Mouse (Mus musculus) left cerebral cortex, adult 2 months (tissue): Measurements from ENCODE around the gene Nfkbie. TPM values are rescaled to one million over a fixed set of nuclear protein-coding genes. Genes with fewer than 3 reads are reported as not detected.

Experiments
- DNase-seq, 2 experiments: peaks; one replicate each; pipeline ENCODE4 v3.0.0; 2021 to 2022; ENCODE audit warnings: low spot score in 2 of 2, mixed read lengths in 1 of 2; ENCODE audit errors: extremely low spot score in 1 of 2
- H3K27ac ChIP-seq: fragments of 200-600 bp; 2 replicates; pipeline ENCODE4 v1.8.1; 2022
- H3K4me3 ChIP-seq: fragments of 200-600 bp; 2 replicates; pipeline ENCODE4 v1.8.1; 2022
- CTCF ChIP-seq: fragments of 200-600 bp; IDR thresholded peaks from 2 replicates; pipeline ENCODE4 v1.8.1; 2022; ENCODE audit warnings: antibody characterized with exemption, mild to moderate bottlenecking, moderate library complexity
- intact Hi-C: fragments of 180-260 bp; cut with DNase I; formaldehyde crosslinking; loops from one replicate; pipeline ENCODE4 v1.15.1; 2025
- long read RNA-seq, 2 experiments: library from polyadenylated mRNA; stranded (forward); transcript quantifications; one replicate each; pipeline ENCODE4 v2.0.0; 2021; ENCODE audit warnings: borderline mapping rate in 2 of 2
- total RNA-seq, 2 experiments: library from RNA; stranded (reverse); gene quantifications; 2 replicates each; pipeline ENCODE4 v1.2.3; 2021

The Nfkbie gene
- total RNA-seq = 1 to 10 TPM; 2.3 to 2.4 TPM
- long read RNA-seq, experiment 1, transcript Nfkbie-201 (6 exons, 2,435 nt) = major isoform, 6 of 6 reads
- long read RNA-seq, experiment 1, partial matches to known transcripts = 0 of 6 reads
- long read RNA-seq, experiment 1, other reads (novel, unspliced or antisense) = 0 of 6 reads
- long read RNA-seq, experiment 2, transcript Nfkbie-201 (6 exons, 2,435 nt) = major isoform, 6 of 6 reads
- long read RNA-seq, experiment 2, partial matches to known transcripts = 0 of 6 reads
- long read RNA-seq, experiment 2, other reads (novel, unspliced or antisense) = 0 of 6 reads

DNA sequence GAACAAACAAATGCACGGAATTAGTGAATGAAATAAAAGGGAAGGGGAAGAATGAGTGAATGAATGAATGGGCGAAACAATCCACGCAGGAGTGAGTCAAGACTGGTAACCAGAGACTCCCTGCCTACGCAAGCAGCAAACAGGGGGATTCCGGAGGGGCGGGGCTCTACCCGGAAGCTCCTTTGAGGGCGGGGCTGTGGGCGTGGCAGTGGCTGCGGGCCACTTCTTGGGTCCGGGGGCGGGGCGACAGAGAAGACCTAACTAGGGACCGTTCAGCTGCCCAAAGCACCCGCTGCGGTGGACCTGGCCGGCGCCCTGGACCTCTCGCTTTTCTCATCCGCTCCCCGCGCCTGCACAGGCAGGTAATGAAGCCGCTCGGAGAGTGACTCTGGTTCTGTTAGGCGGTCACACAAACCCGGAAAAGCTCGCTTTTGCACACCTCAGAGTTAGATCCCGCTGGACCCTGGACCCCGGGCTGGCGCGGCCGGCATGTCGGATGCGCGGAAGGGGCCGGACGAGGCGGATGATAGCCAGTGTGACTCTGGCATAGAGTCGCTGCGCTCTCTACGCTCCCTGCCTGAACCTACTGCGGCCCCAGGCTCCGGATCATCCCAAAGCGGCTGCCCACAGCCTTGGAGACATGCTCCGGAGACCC, at the start of gene Nfkbie:
Gene Nfkbie (plus strand): TSS at position 252 of the 655 bp plus-strand sequence.
- DNase-seq = peak; percentile 88 to 91
- no peak for TF ChIP-seq CTCF
- intact Hi-C loops = no loop called here
- peak within 1 kb of the TSS; percentile 71 for H3K4me3 ChIP-seq
- H3K27ac ChIP-seq = peak within 1 kb of the TSS; percentile 42; the same call in 1 of the 2 replicates

DNA sequence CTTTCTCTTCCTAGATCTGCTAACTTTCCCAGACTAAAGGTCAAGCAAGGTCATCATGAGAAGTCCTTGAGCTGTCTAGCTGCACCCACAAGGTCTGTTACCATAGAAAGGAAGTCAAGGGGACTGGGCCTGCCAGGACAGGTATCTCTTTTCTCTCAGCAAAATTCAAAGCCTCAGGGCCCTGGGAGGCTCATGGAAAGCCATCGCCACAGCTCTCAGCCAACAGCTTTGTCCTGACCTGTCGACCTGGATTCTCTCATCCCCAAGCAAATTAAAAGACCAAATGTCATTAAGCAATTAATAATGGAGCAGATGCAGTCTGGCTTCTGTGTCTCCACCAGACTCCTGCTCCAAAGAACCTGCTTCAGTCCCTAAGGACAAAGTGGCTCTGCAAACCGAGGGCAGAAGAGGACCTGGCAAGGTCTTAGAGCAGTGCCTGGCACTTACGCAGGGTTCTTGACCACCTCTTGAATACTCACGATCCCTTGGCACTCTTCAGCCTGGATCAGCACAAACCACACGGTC, 49.5 kb upstream of the Nfkbie start:
- no peak overlapping the region for H3K4me3 ChIP-seq
- intact Hi-C loops = loop anchor here (2.0 kb wide), 1 partner anchor 27 kb away; no protein-coding TSS in a partner anchor

DNA sequence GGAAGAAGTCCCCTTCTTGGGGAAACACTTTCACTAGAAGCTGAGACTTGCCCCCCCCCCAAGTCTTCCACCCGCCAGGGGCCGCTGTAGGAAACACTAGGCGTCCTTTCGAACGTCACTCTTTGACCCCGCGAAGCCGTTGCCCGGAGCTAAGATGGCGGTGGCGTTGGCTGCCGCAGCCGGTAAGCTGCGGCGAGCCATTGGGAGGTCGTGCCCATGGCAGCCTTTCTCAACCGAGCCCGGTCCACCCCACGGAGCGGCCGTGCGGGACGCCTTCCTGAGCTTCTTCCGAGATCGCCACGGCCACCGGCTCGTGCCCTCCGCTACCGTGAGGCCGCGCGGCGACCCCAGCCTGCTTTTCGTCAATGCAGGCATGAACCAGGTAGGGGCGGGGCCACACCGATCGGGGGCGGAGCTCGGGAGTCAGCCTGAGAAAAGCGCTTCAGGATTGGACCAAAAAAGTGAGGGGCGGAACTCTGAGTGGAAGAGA, 48.8 kb upstream of the Nfkbie start, which contains the start of gene Aars2:
Gene Aars2 (plus strand): TSS at position 142 of the 490 bp plus-strand sequence.
- peak within 1 kb of the TSS; percentile 99 for H3K27ac ChIP-seq
- peak; percentile 80 for TF ChIP-seq CTCF
- peak; percentile 90 to 91 for DNase-seq
- H3K4me3 ChIP-seq = peak within 1 kb of the TSS; percentile 67
- intact Hi-C loops = loop anchor here (2.0 kb wide), 1 partner anchor 28 kb away; no protein-coding TSS in a partner anchor

More for the DNA sequence above, 49.5 kb upstream of the Nfkbie start:
- no peak overlapping the region; the same call in 1 of the 2 replicates for H3K27ac ChIP-seq
- TF ChIP-seq CTCF = no peak
- no peak for DNase-seq

DNA sequence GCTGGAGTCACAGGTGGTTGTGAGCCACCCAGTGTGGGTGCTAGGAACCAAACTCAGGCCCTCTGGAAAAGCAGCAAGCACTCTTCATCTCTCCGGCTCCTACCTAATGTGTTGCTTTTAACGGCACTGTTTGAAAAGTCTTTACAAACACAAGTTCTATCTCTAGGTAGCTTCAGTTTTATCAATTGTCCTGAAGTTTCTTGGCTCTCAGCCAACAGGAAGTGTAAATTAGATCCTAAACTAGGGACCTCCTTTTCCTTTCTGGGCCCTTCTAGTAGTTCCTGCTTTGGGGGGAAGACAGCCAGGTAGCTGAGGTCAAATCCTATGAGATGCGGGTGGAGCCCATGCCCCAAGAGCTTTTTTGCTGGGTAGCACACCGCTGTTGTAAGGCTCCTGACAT, 44.6 kb upstream of the Nfkbie start:
- intact Hi-C loops = no loop called here
- Histone ChIP-seq H3K4me3 (no peak overlapping the region), H3K27ac (no peak overlapping the region)
- DNase-seq = no peak
- no peak for TF ChIP-seq CTCF

DNA sequence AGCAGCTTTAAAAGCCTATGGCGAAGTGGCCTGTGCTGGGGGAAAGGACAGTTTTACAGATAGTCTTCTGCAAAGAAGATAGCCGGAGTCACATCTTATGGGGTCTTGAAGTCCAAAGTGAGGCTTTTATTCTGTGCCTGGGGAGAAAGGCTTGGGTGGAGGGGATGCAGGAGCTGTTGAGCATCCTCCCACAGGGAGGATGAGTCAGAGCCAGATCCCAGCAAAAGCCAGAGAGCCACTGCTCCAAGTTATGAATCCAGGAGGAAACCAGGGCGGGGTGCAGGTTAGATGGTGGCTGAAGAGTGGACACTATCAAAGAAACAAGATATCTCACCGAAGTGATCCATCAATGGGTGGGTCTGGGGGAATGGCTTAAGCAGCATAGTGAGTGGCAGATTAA, 43.7 kb upstream of the Nfkbie start:
- intact Hi-C loops = no loop called here
- TF ChIP-seq CTCF = no peak
- Histone ChIP-seq H3K4me3 (no peak overlapping the region), H3K27ac (no peak overlapping the region)
- no peak for DNase-seq

DNA sequence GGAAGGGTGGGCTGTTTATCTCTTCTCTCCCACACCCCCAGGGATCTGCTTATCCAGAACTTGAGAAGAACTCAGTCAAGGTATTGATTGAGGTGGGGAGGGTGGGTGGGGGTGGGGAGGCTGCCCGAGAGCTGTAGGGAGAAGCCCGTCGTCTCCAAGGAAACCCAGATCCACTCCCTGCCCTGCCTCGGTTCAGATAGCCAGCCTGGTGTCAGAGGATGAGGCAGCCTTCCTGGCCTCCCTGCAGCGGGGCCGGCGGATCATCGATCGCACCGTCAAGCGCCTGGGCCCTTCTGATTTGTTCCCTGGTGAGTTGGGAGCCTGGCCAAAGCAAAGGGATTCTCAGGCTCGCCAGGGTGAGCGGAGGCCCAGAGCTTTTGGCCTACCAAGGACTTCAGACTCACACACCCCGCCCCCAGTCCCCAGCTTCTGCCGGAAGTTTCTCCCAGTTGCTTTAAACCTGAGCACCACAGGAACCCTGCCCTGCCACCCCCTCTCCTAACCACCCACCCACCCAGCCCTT, 40.2 kb upstream of the Nfkbie start:
- no peak for TF ChIP-seq CTCF
- no peak overlapping the region for H3K4me3 ChIP-seq
- intact Hi-C loops = no loop called here
- DNase-seq = no peak
- H3K27ac ChIP-seq = no peak overlapping the region

DNA sequence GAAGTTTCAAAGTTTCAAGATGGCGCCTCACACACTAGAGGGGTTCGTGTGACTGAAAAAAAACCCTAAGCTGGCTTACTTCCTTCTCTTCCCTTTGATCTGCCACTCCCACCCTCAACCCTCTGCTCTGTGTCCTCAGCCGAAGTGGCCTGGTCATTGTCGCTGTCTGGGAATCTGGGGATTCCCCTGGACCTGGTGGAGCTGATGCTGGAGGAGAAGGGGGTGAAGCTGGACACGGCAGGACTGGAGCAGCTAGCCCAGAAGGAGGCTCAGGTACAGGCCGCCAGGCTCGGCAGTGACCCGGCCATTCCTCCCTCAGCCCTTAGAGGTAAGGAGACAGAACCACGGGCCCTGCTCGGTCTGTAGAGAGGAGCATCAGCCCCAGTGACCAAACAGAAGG, 39.7 kb upstream of the Nfkbie start:
- H3K27ac ChIP-seq = no peak overlapping the region
- intact Hi-C loops = loop anchor here (1.0 kb wide), 1 partner anchor 36 kb away; no protein-coding TSS in a partner anchor
- H3K4me3 ChIP-seq = no peak overlapping the region
- TF ChIP-seq CTCF = no peak
- no peak for DNase-seq

DNA sequence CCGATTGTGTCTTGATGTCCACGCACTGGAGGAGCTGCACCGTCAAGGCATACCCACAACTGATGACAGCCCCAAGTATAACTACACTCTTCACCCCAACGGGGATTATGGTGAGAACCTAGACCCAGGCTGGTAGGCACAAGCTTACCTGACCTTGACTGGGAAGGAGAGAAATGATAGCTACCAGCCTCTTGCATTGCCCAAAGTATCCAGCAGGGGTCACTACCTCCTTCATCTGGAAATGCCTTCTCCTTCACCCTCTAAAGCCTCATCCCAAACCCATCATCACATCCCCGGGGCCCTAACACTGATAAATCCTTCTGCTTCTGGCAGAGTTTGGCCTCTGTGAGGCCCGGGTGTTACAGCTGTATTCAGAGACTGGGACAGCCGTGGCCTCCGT, 39.0 kb upstream of the Nfkbie start:
- peak; percentile 98 for TF ChIP-seq CTCF
- H3K27ac ChIP-seq = no peak overlapping the region
- intact Hi-C loops = loop anchor here (1.0 kb wide), 1 partner anchor 36 kb away; no protein-coding TSS in a partner anchor

DNA sequence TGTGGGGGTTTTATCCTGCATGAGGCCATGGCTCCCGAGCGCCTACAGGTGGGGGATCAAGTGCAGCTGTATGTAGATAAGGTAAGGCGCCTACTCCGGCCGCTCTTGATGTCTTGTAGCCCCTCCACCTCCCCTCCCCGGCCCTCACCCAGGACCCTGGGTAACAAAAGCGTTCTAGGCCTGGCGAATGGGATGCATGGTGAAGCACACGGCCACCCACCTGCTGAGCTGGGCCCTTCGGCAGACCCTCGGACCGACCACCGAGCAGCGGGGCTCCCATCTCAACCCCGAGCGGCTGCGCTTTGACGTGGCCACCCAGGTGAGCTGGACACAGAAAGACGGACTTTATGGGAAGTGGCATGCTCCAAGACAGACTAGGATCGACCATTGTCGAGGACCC, 38.4 kb upstream of the Nfkbie start:
- TF ChIP-seq CTCF = no peak

More for the DNA sequence above, 39.0 kb upstream of the Nfkbie start:
- peak; percentile 69 to 87 for DNase-seq
- no peak overlapping the region for H3K4me3 ChIP-seq

DNA sequence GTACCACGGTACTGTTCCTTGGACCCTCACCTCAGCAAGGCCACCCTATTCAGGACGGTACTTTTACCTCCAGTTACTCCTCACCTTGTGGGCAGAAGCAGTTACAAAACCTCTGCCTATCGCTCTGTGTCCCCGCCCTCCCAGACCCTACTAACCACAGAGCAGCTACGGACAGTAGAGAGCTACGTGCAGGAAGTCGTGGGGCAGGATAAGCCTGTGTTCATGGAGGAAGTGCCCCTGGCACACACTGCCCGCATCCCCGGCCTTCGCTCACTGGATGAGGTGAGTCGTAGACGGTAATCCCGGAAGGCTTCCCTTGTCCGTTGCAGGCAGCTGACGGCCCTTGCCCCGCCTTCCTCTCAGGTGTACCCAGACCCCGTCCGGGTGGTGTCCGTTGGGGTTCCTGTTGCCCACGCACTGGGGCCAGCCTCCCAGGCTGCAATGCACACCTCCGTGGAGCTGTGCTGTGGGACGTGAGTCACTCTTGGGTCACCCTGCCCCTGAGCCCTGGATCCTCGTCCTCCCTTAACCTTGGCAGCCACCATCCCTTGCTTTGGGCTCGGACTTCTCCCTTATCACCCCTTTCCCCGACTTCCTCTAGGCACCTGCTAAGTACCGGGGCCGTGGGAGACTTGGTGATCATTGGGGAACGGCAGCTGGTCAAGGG, 37.8 kb upstream of the Nfkbie start:
- Histone ChIP-seq H3K4me3 (no peak overlapping the region), H3K27ac (no peak overlapping the region)
- no peak for DNase-seq
- no peak for TF ChIP-seq CTCF
- intact Hi-C loops = no loop called here

More for the DNA sequence above, 38.4 kb upstream of the Nfkbie start:
- intact Hi-C loops = no loop called here
- DNase-seq = no peak
- no peak overlapping the region for H3K4me3 ChIP-seq
- H3K27ac ChIP-seq = no peak overlapping the region

DNA sequence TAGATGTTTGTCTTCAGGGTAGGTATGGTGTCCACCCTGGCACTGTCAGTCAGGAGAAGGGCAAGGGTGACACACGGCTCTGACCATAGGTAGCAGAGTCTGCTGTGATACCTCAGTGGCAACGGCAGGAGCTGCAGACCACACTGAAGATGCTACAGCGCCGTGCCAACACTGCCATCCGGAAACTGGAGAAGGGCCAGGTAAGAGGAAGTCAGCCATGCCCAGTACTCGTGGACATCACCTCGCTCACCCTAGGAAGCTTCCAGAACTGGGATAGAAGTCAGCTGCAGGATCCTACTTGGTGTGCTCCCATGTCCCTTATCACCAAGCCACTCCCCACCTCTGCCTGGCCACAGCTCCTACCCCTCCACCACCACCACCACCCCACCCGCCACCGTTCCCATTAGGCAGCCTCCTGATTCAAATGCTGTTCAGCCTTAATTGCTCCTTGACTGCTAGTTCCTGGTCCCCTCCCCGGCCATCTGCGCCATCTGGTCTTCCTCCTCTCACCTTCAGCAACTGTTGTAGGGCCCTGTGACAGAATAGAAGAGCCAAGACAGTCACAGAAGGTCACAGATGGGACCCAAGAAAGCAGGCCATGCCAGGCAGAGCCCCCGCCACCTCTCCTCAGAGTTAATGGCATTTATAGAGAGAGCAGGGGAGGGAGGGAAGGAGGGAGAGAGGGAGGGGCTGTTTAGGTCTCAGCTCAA, 36.6 kb upstream of the Nfkbie start:
- TF ChIP-seq CTCF = no peak
- H3K27ac ChIP-seq = no peak overlapping the region
- no peak overlapping the region for H3K4me3 ChIP-seq
- intact Hi-C loops = no loop called here
- DNase-seq = no peak
